Mouse (Mus musculus) A20 (cell line): ENCODE data around the gene Cops4.

ENCODE experiments used
- DNase-seq: peaks from one replicate; pipeline ENCODE4 v3.0.0-alpha.2; 2011; ENCODE audit warnings: low read depth, low spot score

The Cops4 gene

DNA sequence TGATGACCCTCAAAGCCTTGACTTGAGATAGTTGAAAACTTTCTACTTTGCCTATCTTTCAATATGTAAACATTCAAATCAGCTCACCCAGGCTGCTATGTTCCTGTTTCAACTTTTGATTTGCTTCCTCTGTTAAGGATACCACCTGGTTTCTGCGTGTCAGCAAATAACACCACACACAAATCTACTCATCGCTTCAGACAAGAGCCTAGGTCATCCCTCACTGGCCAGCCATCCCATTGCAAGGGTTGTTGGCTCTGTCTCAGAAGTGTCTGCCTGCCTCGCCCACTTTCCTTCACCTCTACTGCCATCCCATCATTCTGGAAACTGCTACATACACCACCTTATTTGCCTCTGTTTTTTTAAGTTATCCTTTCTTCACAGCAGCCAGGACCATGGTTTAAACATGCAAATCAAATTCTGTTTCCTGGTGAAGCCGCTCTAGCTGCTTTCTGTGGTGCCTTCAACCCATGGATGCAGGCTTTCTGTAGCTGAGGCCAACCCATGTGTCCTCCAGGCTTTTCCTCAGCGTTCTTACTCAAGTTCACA lies 60.8 kb downstream of the Cops4 start:
- DNase-seq: peak; percentile 81

DNA sequence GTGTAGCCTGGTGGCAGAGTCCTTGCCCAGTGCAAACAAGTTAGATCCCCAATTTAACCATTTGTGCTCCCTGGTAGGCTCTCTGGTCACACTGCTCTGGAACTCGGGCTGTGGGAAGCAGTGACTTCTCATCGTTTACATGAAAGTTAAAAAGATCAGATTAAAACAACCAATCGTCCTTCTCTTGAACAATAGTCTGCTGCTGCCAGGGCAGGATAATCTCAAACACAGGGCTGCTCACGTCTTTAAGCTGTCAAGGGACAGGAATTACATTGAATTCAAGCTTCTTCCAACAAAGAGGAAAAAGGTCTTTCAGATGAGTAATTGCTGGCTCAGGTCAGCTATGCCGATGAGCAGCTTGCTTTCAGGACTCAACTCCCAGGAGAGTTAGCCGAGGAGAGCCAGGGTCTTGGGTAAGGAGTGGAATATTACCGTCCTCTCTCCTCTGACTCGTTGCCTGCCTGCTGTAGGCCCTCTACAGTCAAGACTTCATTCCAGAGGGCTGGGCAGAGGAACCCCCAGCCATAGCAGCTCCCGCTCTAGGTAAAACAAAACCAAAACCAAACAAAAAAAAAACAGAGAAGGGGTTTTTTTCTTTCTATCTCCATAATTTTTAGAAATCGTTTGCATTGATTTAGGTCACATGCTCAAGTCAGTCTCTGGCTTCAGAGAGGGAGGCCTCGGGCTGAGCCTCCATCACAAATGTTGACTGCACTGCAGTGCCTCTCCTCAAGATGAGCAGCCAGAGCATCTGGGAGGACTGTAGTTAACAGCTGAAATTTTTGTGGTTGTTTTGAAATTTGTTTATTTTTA lies 63.7 kb downstream of the Cops4 start:
- peak; percentile 78 for DNase-seq

DNA sequence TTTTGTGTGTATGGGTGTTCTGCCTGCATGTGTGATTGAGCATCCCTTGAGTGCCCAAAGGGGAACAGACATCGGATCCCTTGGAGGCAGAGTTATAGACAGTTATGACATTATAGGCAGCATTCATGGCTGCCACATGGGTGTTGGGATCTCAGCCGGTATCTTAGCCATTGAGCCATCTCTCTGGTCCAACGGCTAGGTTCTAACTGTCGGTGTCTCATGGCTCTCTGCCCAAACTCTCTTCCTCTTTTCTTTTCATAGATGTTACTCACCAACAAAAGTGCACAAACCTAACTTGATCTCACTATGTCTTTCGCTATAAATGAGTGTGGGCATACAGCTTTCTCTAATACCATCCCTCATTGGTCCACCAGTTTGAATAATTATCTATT lies 64.3 kb downstream of the Cops4 start:
- peak; percentile 80 for DNase-seq

- peak; percentile 44 for DNase-seq
Measured at GRCm38 (mm10) chr5:100583066-100583465, 65.0 kb downstream of the Cops4 start.

GRCm38 (mm10) chr5:100585206-100585644 lies 67.1 kb downstream of the Cops4 start:
- peak; percentile 80 for DNase-seq

- DNase-seq: no peak
Measured at GRCm38 (mm10) chr5:100585657-100586056, 67.5 kb downstream of the Cops4 start.

DNA sequence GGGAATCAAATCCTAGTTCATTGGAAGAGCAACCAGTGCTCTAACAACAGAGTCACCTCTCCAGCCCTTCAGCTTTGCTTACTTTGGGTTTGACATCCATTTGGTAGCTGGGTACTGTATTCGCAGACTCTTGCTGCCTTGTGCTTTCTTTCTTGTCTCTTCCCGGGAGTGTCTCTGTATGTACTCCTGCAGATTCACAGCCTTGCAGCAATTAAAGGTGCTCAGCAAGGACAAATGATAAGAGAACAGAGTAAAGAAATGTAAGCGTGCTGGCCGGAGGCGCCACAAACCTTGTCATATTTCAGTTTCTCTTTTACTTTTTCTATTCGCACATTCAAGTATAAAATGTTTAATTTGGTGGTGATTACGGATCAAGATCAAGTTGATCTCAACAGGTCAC lies 69.0 kb downstream of the Cops4 start:
- DNase-seq: no peak

DNA sequence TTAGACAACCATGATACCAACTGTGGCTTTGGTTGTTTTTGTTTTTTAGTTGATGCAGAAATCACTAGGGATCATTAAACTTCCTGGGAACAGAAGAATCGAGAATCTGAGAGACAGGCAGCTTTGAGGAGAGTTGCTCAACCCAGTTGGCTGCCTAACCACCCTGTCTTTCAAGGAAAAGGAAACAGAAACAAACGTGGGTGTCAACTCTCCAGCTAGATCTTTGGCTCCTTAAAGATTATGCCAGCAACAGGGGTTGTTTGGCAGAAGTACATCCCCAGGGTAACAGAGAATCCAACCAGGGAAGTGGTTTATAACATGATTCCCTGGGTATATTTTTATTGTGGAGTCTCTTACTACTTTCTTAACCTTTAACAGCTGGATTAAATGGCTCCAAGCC lies 69.5 kb downstream of the Cops4 start:
- DNase-seq: no peak

DNA sequence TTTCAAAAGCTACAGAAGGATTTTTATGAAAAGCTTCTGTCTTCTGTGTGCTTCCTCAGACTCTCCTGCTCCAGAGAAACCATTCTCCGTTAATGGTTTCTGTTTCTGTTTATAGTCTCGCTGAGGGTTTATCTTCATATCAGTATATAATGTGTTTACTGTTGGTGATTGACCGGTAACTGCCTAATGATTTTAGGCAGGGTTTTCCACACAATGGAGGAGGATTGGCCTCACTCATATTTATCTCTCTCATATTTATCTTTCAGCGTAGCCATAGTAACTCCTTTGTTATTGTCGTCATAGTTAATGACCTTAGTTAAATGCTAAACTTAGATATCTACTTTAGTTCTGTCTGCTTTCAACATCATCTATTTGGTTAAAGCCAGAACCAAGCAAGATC lies 72.4 kb downstream of the Cops4 start:
- DNase-seq: no peak

- DNase-seq: no peak
Measured at GRCm38 (mm10) chr5:100594803-100595467, 76.8 kb downstream of the Cops4 start.

DNA sequence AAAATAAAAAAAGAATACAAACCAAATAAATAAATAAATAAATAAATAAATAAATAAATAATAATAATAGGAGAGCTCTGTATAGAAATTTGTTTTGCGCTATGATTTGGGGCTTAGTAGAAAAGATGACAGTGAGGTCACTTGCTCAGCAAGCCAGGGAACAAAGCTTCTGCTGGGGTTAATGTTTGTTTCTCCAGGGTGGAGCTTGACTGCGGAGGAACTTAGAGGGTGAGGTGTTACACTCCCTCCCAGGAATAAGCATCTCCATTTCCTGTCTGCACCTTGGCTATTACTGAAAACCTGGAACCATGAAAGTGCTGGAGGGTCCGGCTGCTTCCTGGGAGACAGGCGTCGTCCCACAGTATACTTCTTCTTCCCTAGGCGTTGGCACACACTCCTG lies 77.9 kb downstream of the Cops4 start:
- DNase-seq: no peak
